ENCODE assay signal across 8 mouse cellular contexts in the genomic region with DNA sequence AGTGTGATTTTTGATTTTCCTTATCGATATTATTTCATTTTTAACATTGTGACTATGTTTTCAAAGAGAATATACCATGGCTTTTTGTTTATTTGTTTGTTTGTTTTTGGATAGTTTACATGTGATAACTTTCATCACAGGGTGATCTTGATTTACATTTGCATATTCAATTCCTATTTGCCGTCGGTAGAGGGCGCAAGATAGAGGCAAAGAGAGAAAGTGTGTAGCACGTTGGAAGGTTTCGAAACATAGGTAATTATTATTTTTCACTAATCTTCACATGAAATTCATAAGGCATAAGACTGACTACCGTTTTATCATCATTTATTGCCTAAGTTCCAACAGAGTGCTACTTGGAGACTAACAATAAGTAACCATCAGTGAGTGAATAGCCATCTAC. TPM values are rescaled to one million over a fixed set of nuclear protein-coding genes. Genes with fewer than 3 reads are reported as not detected.
DNase-seq lines count a peak whose midpoint lies in the region; ATAC-seq and TF ChIP-seq lines count a peak whose summit lies in the region.

No protein-coding gene starts in this region.

- CTCF ChIA-PET in Patski (lab: Charles Lee) = interaction anchor here (0.9 kb wide), 1 partner anchor 30 kb away, joined by 4 read pairs; no protein-coding TSS in a partner anchor

- in situ Hi-C loops in Patski (cut with MboI; ENCODE audit: low pct_unique_long_range_greater_than_20kb) = no loop called here

- TF ChIP-seq CTCF in forebrain, postnatal 0 days (IDR thresholded peaks at IDR 0.05; ENCODE audit: low read depth) = peak; percentile 80
- TF ChIP-seq CTCF in liver, adult 2 months (IDR thresholded peaks at IDR 0.05; ENCODE audit: low read depth, low read length) = peak; percentile 12; the same call in 1 of the 2 replicates
- TF ChIP-seq CTCF in Patski (IDR thresholded peaks at IDR 0.05) = peak; percentile 46

- no peak overlapping the region for H3K27ac ChIP-seq in forebrain, postnatal 0 days (ENCODE audit: low read depth, low read length)
- H3K27ac ChIP-seq in forebrain, embryonic 11.5 days (ENCODE audit: low read depth, low read length) = no peak overlapping the region
- H3K27ac ChIP-seq in liver, adult 2 months (replicated peaks; ENCODE audit: insufficient read depth, low read depth, low read length) = no peak overlapping the region
- H3K27ac ChIP-seq in liver, embryonic 12.5 days = no peak overlapping the region

- H3K4me2 ChIP-seq in forebrain, postnatal 0 days (ENCODE audit: low read depth) = no peak overlapping the region
- H3K4me2 ChIP-seq in forebrain, embryonic 11.5 days (ENCODE audit: low read depth, low read length, severe bottlenecking) = no peak overlapping the region
- no peak overlapping the region for H3K4me2 ChIP-seq in liver, embryonic 12.5 days

- H3K9me3 ChIP-seq in forebrain, postnatal 0 days (ENCODE audit: low read length) = no peaks in the 10 kb centered on the region
- H3K9me3 ChIP-seq in forebrain, embryonic 11.5 days (ENCODE audit: control insufficient read depth, low read length) = no peaks in the 10 kb centered on the region
- no peaks in the 10 kb centered on the region for H3K9me3 ChIP-seq in liver, embryonic 12.5 days (replicated peaks)

- no peaks in the 10 kb centered on the region for H3K4me1 ChIP-seq in forebrain, postnatal 0 days (ENCODE audit: insufficient read depth)
- H3K4me1 ChIP-seq in forebrain, embryonic 11.5 days (replicated peaks; ENCODE audit: control insufficient read depth, insufficient read depth, low read length) = no peaks in the 10 kb centered on the region
- H3K4me1 ChIP-seq in liver, adult 2 months (ENCODE audit: control insufficient read depth, insufficient read depth, low read length) = no peaks in the 10 kb centered on the region
- H3K4me1 ChIP-seq in liver, embryonic 12.5 days = no peaks in the 10 kb centered on the region

- no peaks in the 10 kb centered on the region; the same call in 1 of the 2 replicates for H3K27me3 ChIP-seq in forebrain, postnatal 0 days (ENCODE audit: insufficient read depth, low read length)
- H3K27me3 ChIP-seq in forebrain, embryonic 11.5 days (ENCODE audit: control insufficient read depth, insufficient read depth, low read length) = no peaks in the 10 kb centered on the region
- H3K27me3 ChIP-seq in liver, adult 2 months (ENCODE audit: control insufficient read depth, insufficient read depth, low read length) = no peaks in the 10 kb centered on the region
- H3K27me3 ChIP-seq in liver, embryonic 12.5 days (replicated peaks) = no peaks in the 10 kb centered on the region
- no peaks in the 10 kb centered on the region for H3K27me3 ChIP-seq in Patski

- no peaks in the 10 kb centered on the region for H3K36me3 ChIP-seq in forebrain, postnatal 0 days (ENCODE audit: insufficient read depth)
- H3K36me3 ChIP-seq in forebrain, embryonic 11.5 days (ENCODE audit: control insufficient read depth, insufficient read depth, low read length) = no peaks in the 10 kb centered on the region
- no peaks in the 10 kb centered on the region for H3K36me3 ChIP-seq in liver, adult 2 months (ENCODE audit: control insufficient read depth, insufficient read depth, low read length)
- no peaks in the 10 kb centered on the region for H3K36me3 ChIP-seq in liver, embryonic 12.5 days

- POLR2A ChIA-PET in Patski (lab: Charles Lee) = no interaction called here

- no peaks in the 10 kb centered on the region for H3K79me2 ChIP-seq in liver, adult 2 months (ENCODE audit: control insufficient read depth, insufficient read depth, low read length)

- no peak overlapping the region for H3K9ac ChIP-seq in forebrain, postnatal 0 days
- no peak overlapping the region for H3K9ac ChIP-seq in forebrain, embryonic 11.5 days (ENCODE audit: low read length)
- H3K9ac ChIP-seq in liver, adult 2 months (ENCODE audit: low read depth, low read length) = no peak overlapping the region
- H3K9ac ChIP-seq in liver, embryonic 12.5 days = no peak overlapping the region

- WGBS in forebrain, postnatal 0 days = 17% methylated on average over 7 of the region's 7 CpGs
- WGBS in forebrain, embryonic 11.5 days = 23% methylated on average over 7 of the region's 7 CpGs
- 12% methylated on average over 7 of the region's 7 CpGs for WGBS in liver, adult 2 months
- WGBS in liver, embryonic 12.5 days (ENCODE audit: insufficient replicate concordance) = 17% methylated on average over 7 of the region's 7 CpGs

- peak; percentile 65 for DNase-seq in forebrain, postnatal 0 days
- DNase-seq in forebrain, embryonic 11.5 days (ENCODE audit: low spot score) = no peak
- peak; percentile 46 for DNase-seq in liver, adult 2 months (ENCODE audit: extremely low read depth, low read depth, low spot score)
- no peak for DNase-seq in Patski (ENCODE audit: low read depth, low spot score)
- peak; percentile 53 to 59 for DNase-seq in kidney, postnatal 4 days
- peak; percentile 46 for DNase-seq in skeletal muscle tissue, adult 2 months (ENCODE audit: low read depth, low spot score)
- DNase-seq in urinary bladder, postnatal 4 days (ENCODE audit: low spot score in 2 of 2) = no peak

- no peak for ATAC-seq in forebrain, postnatal 0 days
- no peak for ATAC-seq in forebrain, embryonic 11.5 days (replicated peaks; ENCODE audit: low FRiP score)
- ATAC-seq in liver, embryonic 12.5 days = no peak
- ATAC-seq in Patski = no peak

- TF ChIP-seq POLR2A in liver, adult 2 months (IDR thresholded peaks at IDR 0.05; ENCODE audit: extremely low read depth, insufficient read depth, low read length) = no peak

- no peak overlapping the region for H3K4me3 ChIP-seq in forebrain, postnatal 0 days (ENCODE audit: low read depth, low read length)
- no peak overlapping the region for H3K4me3 ChIP-seq in forebrain, embryonic 11.5 days (ENCODE audit: low read depth, low read length)
- no peak overlapping the region for H3K4me3 ChIP-seq in liver, adult 2 months (ENCODE audit: insufficient read depth, low read depth, low read length)
- H3K4me3 ChIP-seq in liver, embryonic 12.5 days = no peak overlapping the region

RNA-seq across cellular contexts. Expression of a gene that starts 11.0 kb away (rescaled TPM):
- total RNA-seq in forebrain, postnatal 0 days (2014; rRNA removed) = 7.7 and 13.5 TPM in 2 replicates
- polyA plus RNA-seq in forebrain, postnatal 0 days (2015; fragmentation: Nextera tagmentation; extraction: Ambion mirVana) = 8.8 and 11.3 TPM in 2 replicates
- polyA plus RNA-seq in forebrain, embryonic 11.5 days (2014; fragmentation: Nextera tagmentation; extraction: Ambion mirVana) = 4.7 and 5.8 TPM in 2 replicates
- total RNA-seq in liver, adult 2 months (2014; rRNA removed) = 0.07 and 0.09 TPM in 2 replicates
- 0.05 TPM in 1 of 2 replicates, not detected in the other for polyA plus RNA-seq in liver, adult 2 months (2012; rRNA removed)
- polyA plus RNA-seq in liver, embryonic 12.5 days (2016; fragmentation: Nextera tagmentation; extraction: Ambion mirVana) = 0.43 and 0.55 TPM in 2 replicates
- not detected for polyA plus RNA-seq in Patski (2021)

RNA-seq across cellular contexts. Expression of a gene that starts 16.5 kb away (rescaled TPM):
- 0.52 and 0.62 TPM in 2 replicates for total RNA-seq in forebrain, postnatal 0 days (2014; rRNA removed)
- polyA plus RNA-seq in forebrain, postnatal 0 days (2015; fragmentation: Nextera tagmentation; extraction: Ambion mirVana) = 0.60 and 0.99 TPM in 2 replicates
- polyA plus RNA-seq in forebrain, embryonic 11.5 days (2014; fragmentation: Nextera tagmentation; extraction: Ambion mirVana) = 9.2 and 10.2 TPM in 2 replicates
- 43.4 and 63.1 TPM in 2 replicates for total RNA-seq in liver, adult 2 months (2014; rRNA removed)
- 18.5 and 22.0 TPM in 2 replicates for polyA plus RNA-seq in liver, adult 2 months (2012; rRNA removed)
- polyA plus RNA-seq in liver, embryonic 12.5 days (2016; fragmentation: Nextera tagmentation; extraction: Ambion mirVana) = 11.0 and 11.5 TPM in 2 replicates
- polyA plus RNA-seq in Patski (2021) = 4.6 TPM

Comparison
In these comparisons a context has a peak if more than half of its experiments do, and no peak if none do; other contexts are left out.
1. DNase-seq: peak in forebrain, postnatal 0 days (single experiment), liver, adult 2 months (single experiment), kidney, postnatal 4 days (2 of 2) and skeletal muscle tissue, adult 2 months (single experiment); none in forebrain, embryonic 11.5 days (single experiment), Patski (single experiment) and urinary bladder, postnatal 4 days (0 of 2).
2. CTCF ChIP-seq: peak in every context shown above with its lines; median percentile 80 in forebrain, postnatal 0 days; 46 in Patski; 12 in liver, adult 2 months.